8 mouse cellular contexts compared by ENCODE assay signal in genomic region chr8:71371236-71371848, GRCm38 (mm10). TPM values are rescaled to one million over a fixed set of nuclear protein-coding genes. Genes with fewer than 3 reads are reported as not detected.
A peak's percentile ranks its signal among the peaks of the same experiment; 100 is the strongest.
DNase-seq lines count a peak whose midpoint lies in the region; ATAC-seq lines count a peak whose summit lies in the region.

Gene Ocel1 (plus strand): TSS chr8:71371298.

- H3K4me2 ChIP-seq in forebrain, embryonic 11.5 days (ENCODE audit: low read depth, low read length, severe bottlenecking): peak within 1 kb of the TSS; percentile 42
- H3K4me2 ChIP-seq in heart, embryonic 16.5 days (ENCODE audit: low read depth, low read length): peak within 1 kb of the TSS; percentile 66
- peak within 1 kb of the TSS; percentile 72 for H3K4me2 ChIP-seq in liver, embryonic 15.5 days
- peak within 1 kb of the TSS; percentile 51 for H3K4me2 ChIP-seq in neural tube, embryonic 12.5 days (replicated peaks)

- no peaks in the 10 kb centered on the region for H3K27me3 ChIP-seq in forebrain, embryonic 11.5 days (ENCODE audit: control insufficient read depth, insufficient read depth, low read length)
- no peaks in the 10 kb centered on the region for H3K27me3 ChIP-seq in heart, embryonic 16.5 days (ENCODE audit: control insufficient read depth, insufficient read depth, low read length)
- peaks cover 8% of the 10 kb centered on the region for H3K27me3 ChIP-seq in liver, embryonic 15.5 days
- H3K27me3 ChIP-seq in neural tube, embryonic 12.5 days (replicated peaks): no peaks in the 10 kb centered on the region

- no peaks in the 10 kb centered on the region for H3K9me3 ChIP-seq in forebrain, embryonic 11.5 days (ENCODE audit: control insufficient read depth, low read length)
- no peaks in the 10 kb centered on the region for H3K9me3 ChIP-seq in heart, embryonic 16.5 days (replicated peaks; ENCODE audit: control insufficient read depth, low read length)
- no peaks in the 10 kb centered on the region for H3K9me3 ChIP-seq in liver, embryonic 15.5 days (replicated peaks)
- H3K9me3 ChIP-seq in neural tube, embryonic 12.5 days: no peaks in the 10 kb centered on the region

- H3K36me3 ChIP-seq in forebrain, embryonic 11.5 days (ENCODE audit: control insufficient read depth, insufficient read depth, low read length): no peaks in the 10 kb centered on the region; the same call in 1 of the 2 replicates
- peaks cover 16% of the 10 kb centered on the region for H3K36me3 ChIP-seq in heart, embryonic 16.5 days (ENCODE audit: control insufficient read depth, insufficient read depth)
- peaks cover 39% of the 10 kb centered on the region for H3K36me3 ChIP-seq in liver, embryonic 15.5 days (replicated peaks)
- H3K36me3 ChIP-seq in neural tube, embryonic 12.5 days: peaks cover 26% of the 10 kb centered on the region

- under 1% methylated on average over 68 of the region's 68 CpGs for WGBS in forebrain, embryonic 11.5 days
- WGBS in heart, embryonic 16.5 days: 1% methylated on average over 67 of the region's 68 CpGs
- WGBS in liver, embryonic 15.5 days (ENCODE audit: insufficient replicate concordance): under 1% methylated on average over 68 of the region's 68 CpGs
- under 1% methylated on average over 68 of the region's 68 CpGs for WGBS in neural tube, embryonic 12.5 days

- ATAC-seq in forebrain, embryonic 11.5 days (replicated peaks; ENCODE audit: low FRiP score): peak; percentile 87
- peak; percentile 85 for ATAC-seq in heart, embryonic 16.5 days (replicated peaks; ENCODE audit: extremely low read depth, insufficient read depth, low FRiP score)
- ATAC-seq in liver, embryonic 15.5 days (ENCODE audit: insufficient read depth): peak; percentile 87
- peak; percentile 79 for ATAC-seq in neural tube, embryonic 12.5 days (ENCODE audit: low FRiP score, low read depth)

- H3K4me3 ChIP-seq in forebrain, embryonic 11.5 days (ENCODE audit: low read depth, low read length): peak within 1 kb of the TSS; percentile 71
- peak within 1 kb of the TSS; percentile 87 for H3K4me3 ChIP-seq in heart, embryonic 16.5 days (ENCODE audit: low read length)
- peak within 1 kb of the TSS; percentile 90 for H3K4me3 ChIP-seq in liver, embryonic 15.5 days (replicated peaks)
- peak within 1 kb of the TSS; percentile 74 for H3K4me3 ChIP-seq in neural tube, embryonic 12.5 days

- H3K4me1 ChIP-seq in forebrain, embryonic 11.5 days (replicated peaks; ENCODE audit: control insufficient read depth, insufficient read depth, low read length): peaks cover 19% of the 10 kb centered on the region
- H3K4me1 ChIP-seq in heart, embryonic 16.5 days (ENCODE audit: control insufficient read depth, insufficient read depth, low read length): peaks cover 32% of the 10 kb centered on the region
- H3K4me1 ChIP-seq in liver, embryonic 15.5 days (replicated peaks): peaks cover 70% of the 10 kb centered on the region
- H3K4me1 ChIP-seq in neural tube, embryonic 12.5 days: peaks cover 36% of the 10 kb centered on the region

- DNase-seq in CD8-positive naive resting alpha-beta T cell, adult 2 months (ENCODE audit: low read depth in 2 of 2, low spot score in 2 of 2): peak; percentile 94 to 97
- DNase-seq in c-Kit-positive CD71-negative TER-119-negative erythroid progenitor cells, embryonic 14.5 days (ENCODE audit: low read depth): peak; percentile 96
- DNase-seq in forebrain, embryonic 11.5 days (ENCODE audit: low spot score): peak; percentile 98
- DNase-seq in kidney, postnatal 36 days: peak; percentile 98 to 99
- peak; percentile 96 for DNase-seq in telencephalon, adult 2 months (ENCODE audit: low read depth, low spot score)

- peak within 1 kb of the TSS; percentile 51 for H3K9ac ChIP-seq in forebrain, embryonic 11.5 days (ENCODE audit: low read length)
- H3K9ac ChIP-seq in heart, embryonic 16.5 days (ENCODE audit: low read length): peak within 1 kb of the TSS; percentile 85
- peak within 1 kb of the TSS; percentile 86 for H3K9ac ChIP-seq in liver, embryonic 15.5 days
- peak within 1 kb of the TSS; percentile 61 for H3K9ac ChIP-seq in neural tube, embryonic 12.5 days

- peak within 1 kb of the TSS; percentile 53; the same call in 1 of the 2 replicates for H3K27ac ChIP-seq in forebrain, embryonic 11.5 days (ENCODE audit: low read depth, low read length)
- H3K27ac ChIP-seq in heart, embryonic 16.5 days (ENCODE audit: low read length): peak within 1 kb of the TSS; percentile 90
- peak within 1 kb of the TSS; percentile 92 for H3K27ac ChIP-seq in liver, embryonic 15.5 days (replicated peaks)
- peak within 1 kb of the TSS; percentile 75; the same call in 1 of the 2 replicates for H3K27ac ChIP-seq in neural tube, embryonic 12.5 days

RNA-seq across cellular contexts. Expression of gene Ocel1, which starts in this region (rescaled TPM):
- polyA plus RNA-seq in forebrain, embryonic 11.5 days (2014; fragmentation: Nextera tagmentation; extraction: Ambion mirVana): 2.9 and 3.3 TPM in 2 replicates
- polyA plus RNA-seq in heart, embryonic 16.5 days (2015; fragmentation: Nextera tagmentation; extraction: Ambion mirVana): 5.7 and 6.2 TPM in 2 replicates
- polyA plus RNA-seq in liver, embryonic 15.5 days (2015; fragmentation: Nextera tagmentation; extraction: Ambion mirVana): 4.6 and 5.2 TPM in 2 replicates
- polyA plus RNA-seq in neural tube, embryonic 12.5 days (2016; fragmentation: Nextera tagmentation; extraction: Ambion mirVana): 5.3 and 5.7 TPM in 2 replicates

Comparison
In these comparisons a context has a peak if more than half of its experiments do, and no peak if none do; other contexts are left out.
1. Peak in every context shown above with its lines: DNase-seq, ATAC-seq, H3K4me3 ChIP-seq and H3K27ac ChIP-seq.